Mouse (Mus musculus): ENCODE data around the gene Npcd. TPM values are rescaled to one million over a fixed set of nuclear protein-coding genes. Genes with fewer than 3 reads are reported as not detected.
A peak's percentile ranks its signal among the peaks of the same experiment; 100 is the strongest.

Npcd gene
- polyA plus RNA-seq, 1 experiment = 3.0 TPM

- no peaks in the 10 kb centered on the region for H3K4me1 ChIP-seq (ENCODE audit: control insufficient read depth, insufficient read depth, low read length)
- H3K4me3 ChIP-seq (ENCODE audit: insufficient read depth, low read length) = no peak overlapping the region
- no peak overlapping the region for H3K27ac ChIP-seq (ENCODE audit: insufficient read depth, low read length)
- no peak for TF ChIP-seq POLR2A (IDR thresholded peaks at IDR 0.05; ENCODE audit: extremely low read depth, insufficient read depth, low read length)
- no peak for TF ChIP-seq CTCF (IDR thresholded peaks at IDR 0.05; ENCODE audit: extremely low read depth, insufficient read depth, low read length)
Observed at GRCm38 (mm10) chr15:79867260-79868002, 33.4 kb upstream of the Npcd start.

- H3K4me3 ChIP-seq (ENCODE audit: insufficient read depth, low read length) = no peak overlapping the region
Observed at GRCm38 (mm10) chr15:79859821-79860220, 25.8 kb upstream of the Npcd start.

GRCm38 (mm10) chr15:79858979-79859378 is 24.9 kb upstream of the Npcd start:
- H3K27ac ChIP-seq (ENCODE audit: insufficient read depth, low read length) = no peak overlapping the region
- no peaks in the 10 kb centered on the region for H3K4me1 ChIP-seq (ENCODE audit: control insufficient read depth, insufficient read depth, low read length)
- TF ChIP-seq POLR2A (IDR thresholded peaks at IDR 0.05; ENCODE audit: extremely low read depth, insufficient read depth, low read length) = no peak
- no peak overlapping the region for H3K4me3 ChIP-seq (ENCODE audit: insufficient read depth, low read length)

More at GRCm38 (mm10) chr15:79859821-79860220, 25.8 kb upstream of the Npcd start:
- Histone ChIP-seq H3K4me1 (ENCODE audit: control insufficient read depth, insufficient read depth, low read length) (no peaks in the 10 kb centered on the region), H3K27ac (ENCODE audit: insufficient read depth, low read length) (no peak overlapping the region)
- TF ChIP-seq CTCF (IDR thresholded peaks at IDR 0.05; ENCODE audit: extremely low read depth, insufficient read depth, low read length) = no peak
- TF ChIP-seq POLR2A (IDR thresholded peaks at IDR 0.05; ENCODE audit: extremely low read depth, insufficient read depth, low read length) = no peak

GRCm38 (mm10) chr15:79850143-79850542 is 16.1 kb upstream of the Npcd start:
- TF ChIP-seq POLR2A (IDR thresholded peaks at IDR 0.05; ENCODE audit: extremely low read depth, insufficient read depth, low read length) (no peak), CTCF (IDR thresholded peaks at IDR 0.05; ENCODE audit: extremely low read depth, insufficient read depth, low read length) (no peak)

GRCm38 (mm10) chr15:79847100-79847499 is 13.1 kb upstream of the Npcd start:
- Histone ChIP-seq H3K27ac (ENCODE audit: insufficient read depth, low read length) (no peak overlapping the region), H3K4me1 (ENCODE audit: control insufficient read depth, insufficient read depth, low read length) (peaks cover 4% of the 10 kb centered on the region; the same call in 1 of the 2 replicates), H3K4me3 (ENCODE audit: insufficient read depth, low read length) (no peak overlapping the region)
- TF ChIP-seq CTCF (IDR thresholded peaks at IDR 0.05; ENCODE audit: extremely low read depth, insufficient read depth, low read length) = no peak
- no peak for TF ChIP-seq POLR2A (IDR thresholded peaks at IDR 0.05; ENCODE audit: extremely low read depth, insufficient read depth, low read length)

More at GRCm38 (mm10) chr15:79850143-79850542, 16.1 kb upstream of the Npcd start:
- H3K27ac ChIP-seq (ENCODE audit: insufficient read depth, low read length) = no peak overlapping the region
- no peak overlapping the region for H3K4me3 ChIP-seq (ENCODE audit: insufficient read depth, low read length)
- peaks cover 2% of the 10 kb centered on the region; the same call in 1 of the 2 replicates for H3K4me1 ChIP-seq (ENCODE audit: control insufficient read depth, insufficient read depth, low read length)

GRCm38 (mm10) chr15:79845986-79846385 is 11.9 kb upstream of the Npcd start:
- TF ChIP-seq CTCF (IDR thresholded peaks at IDR 0.05; ENCODE audit: extremely low read depth, insufficient read depth, low read length) = no peak
- Histone ChIP-seq H3K4me1 (ENCODE audit: control insufficient read depth, insufficient read depth, low read length) (peaks cover 4% of the 10 kb centered on the region; the same call in 1 of the 2 replicates), H3K4me3 (ENCODE audit: insufficient read depth, low read length) (no peak overlapping the region), H3K27ac (ENCODE audit: insufficient read depth, low read length) (no peak overlapping the region)

- Histone ChIP-seq H3K27ac (ENCODE audit: insufficient read depth, low read length) (no peak overlapping the region), H3K4me1 (ENCODE audit: control insufficient read depth, insufficient read depth, low read length) (peaks cover 4% of the 10 kb centered on the region; the same call in 1 of the 2 replicates), H3K4me3 (ENCODE audit: insufficient read depth, low read length) (no peak overlapping the region)
- no peak for TF ChIP-seq CTCF (IDR thresholded peaks at IDR 0.05; ENCODE audit: extremely low read depth, insufficient read depth, low read length)
- no peak for TF ChIP-seq POLR2A (IDR thresholded peaks at IDR 0.05; ENCODE audit: extremely low read depth, insufficient read depth, low read length)
Observed at GRCm38 (mm10) chr15:79842985-79843384, 8.9 kb upstream of the Npcd start.

GRCm38 (mm10) chr15:79840281-79840680 is 6.2 kb upstream of the Npcd start:
- TF ChIP-seq CTCF (IDR thresholded peaks at IDR 0.05; ENCODE audit: extremely low read depth, insufficient read depth, low read length) (no peak), POLR2A (IDR thresholded peaks at IDR 0.05; ENCODE audit: extremely low read depth, insufficient read depth, low read length) (no peak)
- no peak overlapping the region for H3K27ac ChIP-seq (ENCODE audit: insufficient read depth, low read length)
- peaks cover 7% of the 10 kb centered on the region for H3K4me1 ChIP-seq (ENCODE audit: control insufficient read depth, insufficient read depth, low read length)
- no peak overlapping the region for H3K4me3 ChIP-seq (ENCODE audit: insufficient read depth, low read length)

GRCm38 (mm10) chr15:79834881-79835260 is 834 bp upstream of the Npcd start:
- peaks cover 9% of the 10 kb centered on the region; the same call in 1 of the 2 replicates for H3K4me1 ChIP-seq (ENCODE audit: control insufficient read depth, insufficient read depth, low read length)
- no peak overlapping the region; the same call in 1 of the 2 replicates for H3K4me3 ChIP-seq (ENCODE audit: insufficient read depth, low read length)
- H3K27ac ChIP-seq (ENCODE audit: insufficient read depth, low read length) = peak overlapping the region; percentile 89
- TF ChIP-seq CTCF (IDR thresholded peaks at IDR 0.05; ENCODE audit: extremely low read depth, insufficient read depth, low read length) = no peak
- TF ChIP-seq POLR2A (IDR thresholded peaks at IDR 0.05; ENCODE audit: extremely low read depth, insufficient read depth, low read length) = no peak

Data from cortical plate, adult 2 months (tissue).